In genomic region chr13:37967565-37967964, GRCm38 (mm10) we compare ENCODE assay signal across 10 mouse cellular contexts. TPM values are rescaled to one million over a fixed set of nuclear protein-coding genes. Genes with fewer than 3 reads are reported as not detected.
A peak's percentile ranks its signal among the peaks of the same experiment; 100 is the strongest.
DNase-seq lines count a peak whose midpoint lies in the region; ATAC-seq lines count a peak whose summit lies in the region.
"Had no signal": no experiment of that assay in that cellular context is flagged by ENCODE, and none has a peak within 500 bp of the region (broad histone marks: within the 10 kb centered on the region; RNA-seq: fewer than 3 reads in every experiment).

No protein-coding gene starts in this region.

- peak overlapping the region; percentile 35 for H3K4me2 ChIP-seq in kidney, embryonic 16.5 days (replicated peaks; ENCODE audit: low read depth, low read length)
- H3K4me2 ChIP-seq in embryonic facial prominence, embryonic 11.5 days (ENCODE audit: low read depth, low read length), result no peak overlapping the region; the same call in 1 of the 2 replicates
- no peak overlapping the region; the same call in 1 of the 2 replicates for H3K4me2 ChIP-seq in hindbrain, embryonic 12.5 days (replicated peaks)
- no peak overlapping the region for H3K4me2 ChIP-seq in midbrain, embryonic 11.5 days
- H3K4me2 ChIP-seq: heart, embryonic 12.5 days had no signal

- H3K27ac ChIP-seq in kidney, embryonic 16.5 days (ENCODE audit: low read length), result peak overlapping the region; percentile 86
- H3K27ac ChIP-seq in embryonic facial prominence, embryonic 11.5 days (replicated peaks; ENCODE audit: low read depth, low read length), result no peak overlapping the region
- H3K27ac ChIP-seq in hindbrain, embryonic 12.5 days, result peak overlapping the region; percentile 74
- no peak overlapping the region for H3K27ac ChIP-seq in midbrain, embryonic 11.5 days (ENCODE audit: low read depth, low read length)

- no peak for ATAC-seq in kidney, embryonic 16.5 days (ENCODE audit: low FRiP score, low TSS enrichment)
- no peak for ATAC-seq in embryonic facial prominence, embryonic 11.5 days (replicated peaks; ENCODE audit: insufficient number of reproducible peaks, low FRiP score, low TSS enrichment, low read depth)
- ATAC-seq in hindbrain, embryonic 12.5 days (ENCODE audit: low FRiP score), result no peak
- ATAC-seq in midbrain, embryonic 11.5 days (ENCODE audit: low FRiP score), result no peak

- H3K9me3 ChIP-seq in kidney, embryonic 16.5 days (ENCODE audit: low read length), result no peaks in the 10 kb centered on the region
- H3K9me3 ChIP-seq in embryonic facial prominence, embryonic 11.5 days (replicated peaks; ENCODE audit: control insufficient read depth, low read length), result no peaks in the 10 kb centered on the region
- no peaks in the 10 kb centered on the region for H3K9me3 ChIP-seq in hindbrain, embryonic 12.5 days (replicated peaks)
- H3K9me3 ChIP-seq in midbrain, embryonic 11.5 days (ENCODE audit: control insufficient read depth, low read length), result no peaks in the 10 kb centered on the region
- H3K9me3 ChIP-seq: heart, embryonic 12.5 days had no signal

- H3K9ac ChIP-seq in kidney, embryonic 16.5 days (replicated peaks; ENCODE audit: low read length), result peak overlapping the region; percentile 47; the same call in 1 of the 2 replicates
- no peak overlapping the region; the same call in 1 of the 2 replicates for H3K9ac ChIP-seq in embryonic facial prominence, embryonic 11.5 days (replicated peaks; ENCODE audit: low read length)
- H3K9ac ChIP-seq in hindbrain, embryonic 12.5 days, result no peak overlapping the region
- H3K9ac ChIP-seq in midbrain, embryonic 11.5 days (ENCODE audit: low read length), result no peak overlapping the region
- H3K9ac ChIP-seq: heart, embryonic 12.5 days had no signal

- 0 out of 2 replicates have a peak overlapping the region, but pooled peaks have one; percentile 8 for H3K4me3 ChIP-seq in kidney, embryonic 16.5 days (ENCODE audit: low read length)
- no peak overlapping the region for H3K4me3 ChIP-seq in embryonic facial prominence, embryonic 11.5 days (ENCODE audit: low read depth, low read length)
- no peak overlapping the region for H3K4me3 ChIP-seq in hindbrain, embryonic 12.5 days
- H3K4me3 ChIP-seq in midbrain, embryonic 11.5 days (ENCODE audit: low read depth, low read length), result no peak overlapping the region
- H3K4me3 ChIP-seq: heart, embryonic 12.5 days had no signal

- peaks cover 46% of the 10 kb centered on the region for H3K4me1 ChIP-seq in kidney, embryonic 16.5 days (ENCODE audit: insufficient read depth, low read length)
- H3K4me1 ChIP-seq in embryonic facial prominence, embryonic 11.5 days (ENCODE audit: control insufficient read depth, insufficient read depth, low read length), result peaks cover 5% of the 10 kb centered on the region; the same call in 1 of the 2 replicates
- peaks cover 32% of the 10 kb centered on the region for H3K4me1 ChIP-seq in hindbrain, embryonic 12.5 days
- peaks cover 10% of the 10 kb centered on the region for H3K4me1 ChIP-seq in midbrain, embryonic 11.5 days (ENCODE audit: control insufficient read depth, insufficient read depth, low read length)

- H3K27me3 ChIP-seq in kidney, embryonic 16.5 days (ENCODE audit: insufficient read depth, low read length), result no peaks in the 10 kb centered on the region
- no peaks in the 10 kb centered on the region for H3K27me3 ChIP-seq in embryonic facial prominence, embryonic 11.5 days (ENCODE audit: control insufficient read depth, insufficient read depth, low read length)
- H3K27me3 ChIP-seq in hindbrain, embryonic 12.5 days, result peaks cover 15% of the 10 kb centered on the region; the same call in 1 of the 2 replicates
- no peaks in the 10 kb centered on the region for H3K27me3 ChIP-seq in midbrain, embryonic 11.5 days (ENCODE audit: control insufficient read depth, insufficient read depth, low read length)
- H3K27me3 ChIP-seq: heart, embryonic 12.5 days had no signal

- no peaks in the 10 kb centered on the region for H3K36me3 ChIP-seq in kidney, embryonic 16.5 days (ENCODE audit: insufficient read depth, low read length)
- no peaks in the 10 kb centered on the region for H3K36me3 ChIP-seq in embryonic facial prominence, embryonic 11.5 days (replicated peaks; ENCODE audit: control insufficient read depth, insufficient read depth, low read depth, low read length)
- H3K36me3 ChIP-seq in hindbrain, embryonic 12.5 days, result no peaks in the 10 kb centered on the region
- H3K36me3 ChIP-seq in midbrain, embryonic 11.5 days (ENCODE audit: control insufficient read depth, insufficient read depth, low read length), result no peaks in the 10 kb centered on the region

- DNase-seq in kidney, postnatal 25 days, result no peak
- peak; percentile 27 for DNase-seq in embryonic facial prominence, embryonic 11.5 days (ENCODE audit: low spot score)
- peak; percentile 84 for DNase-seq in midbrain, embryonic 11.5 days (ENCODE audit: low spot score, missing footprints)
- DNase-seq in frontal cortex, postnatal 25 days (ENCODE audit: low spot score in 2 of 2), result no peak
- DNase-seq in spleen, postnatal 36 days (ENCODE audit: low spot score in 2 of 2), result no peak
- DNase-seq: adrenal gland, postnatal 14 days; cerebellum, adult 9-10 months had no signal

- 48% methylated on average over 10 of the region's 10 CpGs for WGBS in kidney, embryonic 16.5 days
- WGBS in embryonic facial prominence, embryonic 11.5 days, result 41% methylated on average over 10 of the region's 10 CpGs
- 51% methylated on average over 10 of the region's 10 CpGs for WGBS in hindbrain, embryonic 12.5 days
- WGBS in midbrain, embryonic 11.5 days, result 61% methylated on average over 10 of the region's 10 CpGs

RNA-seq across cellular contexts. Expression of gene Ssr1, which starts 26.5 kb away (rescaled TPM):
- polyA plus RNA-seq in kidney, embryonic 16.5 days (2015; fragmentation: Nextera tagmentation; extraction: Ambion mirVana), result 130 and 138 TPM in 2 replicates
- 128 and 137 TPM in 2 replicates for polyA plus RNA-seq in embryonic facial prominence, embryonic 11.5 days (2014; fragmentation: Nextera tagmentation; extraction: Ambion mirVana)
- 101 and 118 TPM in 2 replicates for polyA plus RNA-seq in hindbrain, embryonic 12.5 days (2016; fragmentation: Nextera tagmentation; extraction: Ambion mirVana)
- polyA plus RNA-seq in midbrain, embryonic 11.5 days (2014; fragmentation: Nextera tagmentation; extraction: Ambion mirVana), result 114 and 125 TPM in 2 replicates

Comparison
In these comparisons a context has a peak if more than half of its experiments do, and no peak if none do; other contexts are left out.
1. H3K27ac ChIP-seq: peak in kidney, embryonic 16.5 days (single experiment) and hindbrain, embryonic 12.5 days (single experiment); none in embryonic facial prominence, embryonic 11.5 days (single experiment) and midbrain, embryonic 11.5 days (single experiment).
2. DNase-seq: peak in embryonic facial prominence, embryonic 11.5 days (single experiment) and midbrain, embryonic 11.5 days (single experiment); none in kidney, postnatal 25 days (0 of 2), frontal cortex, postnatal 25 days (0 of 2) and spleen, postnatal 36 days (0 of 2).